Mouse (Mus musculus) testis, adult 2 months (tissue): ENCODE data around the gene Fam171a2.

Experiments used
- CTCF ChIP-seq: fragments of 200-500 bp; IDR thresholded peaks from 2 replicates; pipeline ENCODE4 v1.5.1; 2012; ENCODE audit warnings: low read depth, mild to moderate bottlenecking, inconsistent platforms, low read length, moderate library complexity; ENCODE audit not compliant: control insufficient read depth, insufficient read depth, insufficient replicate concordance
- POLR2A ChIP-seq: fragments of 200-500 bp; IDR thresholded peaks from 2 replicates; pipeline ENCODE4 v1.6.1; 2012; ENCODE audit warnings: low read depth, mild to moderate bottlenecking, inconsistent platforms, low read length, moderate library complexity; ENCODE audit not compliant: control insufficient read depth

DNA sequence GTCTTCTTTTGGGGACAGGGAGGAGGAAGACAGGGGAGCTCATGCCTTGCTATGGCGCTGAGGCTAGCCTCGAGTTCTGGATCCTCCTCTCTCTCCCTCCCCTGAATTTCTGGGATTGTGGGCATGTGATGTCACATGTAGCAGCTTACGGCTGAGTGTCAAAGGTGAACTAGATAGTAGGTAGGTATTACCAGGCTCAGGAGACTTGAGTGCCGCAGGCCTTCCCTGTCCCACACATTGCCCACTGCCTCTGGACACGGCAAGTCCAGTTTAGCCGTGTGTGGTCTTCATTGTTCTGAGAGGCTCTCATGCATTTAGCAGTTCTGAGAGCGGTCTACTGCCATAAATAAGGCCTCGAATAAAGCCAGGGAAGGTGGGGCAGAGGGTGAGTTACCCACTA lies 34.4 kb downstream of the Fam171a2 start:
- TF ChIP-seq CTCF (no peak), POLR2A (no peak)
